Mouse (Mus musculus) brain, embryonic 14.5 days (tissue): ENCODE measurements around the gene Zfp809.

Experiments used
- CTCF ChIP-seq: fragments of 200-500 bp; IDR thresholded peaks from 2 replicates; pipeline ENCODE4 v1.5.1; 2012; ENCODE audit warnings: inconsistent platforms, mild to moderate bottlenecking, moderate library complexity, borderline replicate concordance; ENCODE audit not compliant: insufficient read depth, insufficient read length; ENCODE audit errors: extremely low read depth
- POLR2A ChIP-seq: fragments of 200-500 bp; IDR thresholded peaks from 2 replicates; pipeline ENCODE4 v1.6.1; 2012; ENCODE audit warnings: mild to moderate bottlenecking, inconsistent platforms, borderline replicate concordance; ENCODE audit not compliant: poor library complexity, insufficient read depth, insufficient read length, severe bottlenecking; ENCODE audit errors: extremely low read depth

DNA sequence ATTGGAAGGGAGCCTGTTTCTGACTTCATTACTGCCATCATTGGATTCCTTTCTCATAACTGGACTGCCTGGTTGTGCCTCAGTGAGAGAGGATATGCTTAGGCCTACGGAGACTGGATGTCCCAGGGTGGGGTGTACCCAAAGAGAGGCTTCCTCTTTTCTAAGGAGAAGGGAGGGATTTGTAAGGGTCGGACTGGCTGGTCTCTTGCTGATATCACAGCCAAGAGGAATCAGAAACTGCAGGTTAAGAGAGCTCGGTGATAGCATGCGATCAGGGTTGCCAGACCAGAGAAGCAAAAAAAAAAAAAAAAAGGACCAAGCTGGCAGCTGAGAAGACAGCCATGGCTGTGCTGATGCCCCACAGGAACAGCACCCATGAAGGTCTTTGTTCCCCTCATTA is 31.1 kb downstream of the Zfp809 start:
- no peak for TF ChIP-seq CTCF
- TF ChIP-seq POLR2A = no peak
